ENCODE assay signal across 16 mouse cellular contexts in the genomic region with DNA sequence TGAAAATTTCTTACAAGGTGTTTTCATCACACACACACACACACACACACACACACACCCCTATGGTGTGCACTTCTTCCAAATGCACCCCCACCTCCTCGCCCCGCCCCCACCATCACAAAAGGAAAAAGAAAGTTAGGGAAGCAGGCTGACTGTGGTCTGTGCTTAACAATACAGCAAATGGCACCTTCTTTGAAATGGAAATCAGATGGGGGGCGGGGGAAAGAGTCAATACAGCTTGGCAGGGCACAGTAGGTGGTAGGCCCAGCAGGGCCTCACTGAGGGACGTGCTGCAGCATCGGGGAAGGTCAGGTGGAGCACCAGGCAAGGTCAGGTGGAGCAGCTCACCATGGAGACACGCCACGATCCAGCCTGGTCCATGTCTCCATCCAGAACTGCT. TPM values are rescaled to one million over a fixed set of nuclear protein-coding genes. Genes with fewer than 3 reads are reported as not detected.
DNase-seq lines count a peak whose midpoint lies in the region; ATAC-seq and TF ChIP-seq lines count a peak whose summit lies in the region.
"Had no signal": no experiment of that assay in that cellular context is flagged by ENCODE, and none has a peak within 500 bp of the region (broad histone marks: within the 10 kb centered on the region; RNA-seq: fewer than 3 reads in every experiment).

No protein-coding gene starts in this region.

- H3K9me3 ChIP-seq in forebrain, embryonic 10.5 days = no peaks in the 10 kb centered on the region
- no peaks in the 10 kb centered on the region for H3K9me3 ChIP-seq in forebrain, postnatal 0 days (ENCODE audit: low read length)
- no peaks in the 10 kb centered on the region for H3K9me3 ChIP-seq in neural tube, embryonic 12.5 days
- H3K9me3 ChIP-seq in hindbrain, embryonic 15.5 days = no peaks in the 10 kb centered on the region
- H3K9me3 ChIP-seq: heart, embryonic 12.5 days; limb, embryonic 15.5 days; lung, embryonic 15.5 days had no signal

- WGBS in forebrain, embryonic 10.5 days = 10% methylated on average over 7 of the region's 7 CpGs
- WGBS in forebrain, postnatal 0 days = 14% methylated on average over 7 of the region's 7 CpGs
- WGBS in neural tube, embryonic 12.5 days = 5% methylated on average over 7 of the region's 7 CpGs
- WGBS in hindbrain, embryonic 15.5 days = 10% methylated on average over 7 of the region's 7 CpGs

- H3K4me3 ChIP-seq in forebrain, embryonic 10.5 days = peak overlapping the region; percentile 2; the same call in 1 of the 2 replicates
- no peak overlapping the region for H3K4me3 ChIP-seq in forebrain, postnatal 0 days (ENCODE audit: low read depth, low read length)
- H3K4me3 ChIP-seq in neural tube, embryonic 12.5 days = no peak overlapping the region
- no peak overlapping the region for H3K4me3 ChIP-seq in hindbrain, embryonic 15.5 days
- H3K4me3 ChIP-seq: heart, embryonic 12.5 days; limb, embryonic 15.5 days; lung, embryonic 15.5 days had no signal

- no peak for DNase-seq in forebrain, embryonic 10.5 days (ENCODE audit: extremely low spot score, low spot score)
- DNase-seq in forebrain, postnatal 0 days = no peak
- DNase-seq in neural tube, embryonic 10.5 days (ENCODE audit: extremely low spot score, low spot score) = no peak
- no peak for DNase-seq in adrenal gland, postnatal 14 days
- DNase-seq in heart, adult 9 months (ENCODE audit: low spot score in 2 of 2) = no peak
- DNase-seq: cerebellum, adult 18-20 months; gastrocnemius, postnatal 25 days; kidney, adult 9 months; thymus, postnatal 4 days had no signal

- H3K27ac ChIP-seq in forebrain, embryonic 10.5 days = peak overlapping the region; percentile 58
- H3K27ac ChIP-seq in forebrain, postnatal 0 days (ENCODE audit: low read depth, low read length) = no peak overlapping the region
- no peak overlapping the region for H3K27ac ChIP-seq in neural tube, embryonic 12.5 days
- H3K27ac ChIP-seq in hindbrain, embryonic 15.5 days (replicated peaks) = no peak overlapping the region
- H3K27ac ChIP-seq: limb, embryonic 15.5 days; lung, embryonic 15.5 days had no signal

- no peak overlapping the region for H3K9ac ChIP-seq in forebrain, postnatal 0 days
- H3K9ac ChIP-seq in neural tube, embryonic 12.5 days = no peak overlapping the region
- H3K9ac ChIP-seq in hindbrain, embryonic 15.5 days = no peak overlapping the region
- H3K9ac ChIP-seq: heart, embryonic 12.5 days; limb, embryonic 15.5 days; lung, embryonic 15.5 days had no signal

- no peak overlapping the region for H3K4me2 ChIP-seq in forebrain, postnatal 0 days (ENCODE audit: low read depth)
- peak overlapping the region; percentile 33 for H3K4me2 ChIP-seq in neural tube, embryonic 12.5 days (replicated peaks)
- H3K4me2 ChIP-seq in hindbrain, embryonic 15.5 days = no peak overlapping the region
- H3K4me2 ChIP-seq: limb, embryonic 15.5 days; lung, embryonic 15.5 days had no signal

- H3K27me3 ChIP-seq in forebrain, embryonic 10.5 days (ENCODE audit: poor library complexity, severe bottlenecking) = no peaks in the 10 kb centered on the region; the same call in 1 of the 2 replicates
- no peaks in the 10 kb centered on the region for H3K27me3 ChIP-seq in forebrain, postnatal 0 days (ENCODE audit: insufficient read depth, low read length)
- H3K27me3 ChIP-seq in neural tube, embryonic 12.5 days (replicated peaks) = no peaks in the 10 kb centered on the region; the same call in 1 of the 2 replicates
- no peaks in the 10 kb centered on the region for H3K27me3 ChIP-seq in hindbrain, embryonic 15.5 days
- H3K27me3 ChIP-seq: heart, embryonic 12.5 days; limb, embryonic 15.5 days; lung, embryonic 15.5 days had no signal

- no peaks in the 10 kb centered on the region for H3K36me3 ChIP-seq in forebrain, embryonic 10.5 days (replicated peaks)
- H3K36me3 ChIP-seq in forebrain, postnatal 0 days (ENCODE audit: insufficient read depth) = no peaks in the 10 kb centered on the region
- no peaks in the 10 kb centered on the region for H3K36me3 ChIP-seq in neural tube, embryonic 12.5 days
- H3K36me3 ChIP-seq in hindbrain, embryonic 15.5 days = no peaks in the 10 kb centered on the region
- H3K36me3 ChIP-seq: heart, embryonic 12.5 days; limb, embryonic 15.5 days; lung, embryonic 15.5 days had no signal

- no peak for ATAC-seq in forebrain, postnatal 0 days
- ATAC-seq in neural tube, embryonic 12.5 days (ENCODE audit: low FRiP score, low read depth) = peak; percentile 57
- ATAC-seq in hindbrain, embryonic 15.5 days (ENCODE audit: low FRiP score, low read depth) = 0 out of 2 replicates have a peak, but pooled peaks have one; percentile 5
- no peak for ATAC-seq in erythroid progenitor cell, adult 5-6 weeks (replicated peaks; ENCODE audit: low FRiP score, poor library complexity, severe bottlenecking)
- ATAC-seq: activated CD4-positive, CD25-positive, alpha-beta regulatory T cell, adult 4 months had no signal

- peaks cover 55% of the 10 kb centered on the region for H3K4me1 ChIP-seq in forebrain, embryonic 10.5 days
- no peaks in the 10 kb centered on the region for H3K4me1 ChIP-seq in forebrain, postnatal 0 days (ENCODE audit: insufficient read depth)
- H3K4me1 ChIP-seq in neural tube, embryonic 12.5 days = peaks cover 23% of the 10 kb centered on the region
- peaks cover 3% of the 10 kb centered on the region for H3K4me1 ChIP-seq in hindbrain, embryonic 15.5 days (replicated peaks)
- H3K4me1 ChIP-seq: lung, embryonic 15.5 days had no signal

- no peak for TF ChIP-seq CTCF in forebrain, postnatal 0 days (IDR thresholded peaks at IDR 0.05; ENCODE audit: low read depth)

RNA-seq across cellular contexts. Expression of a gene that starts 49.1 kb away (rescaled TPM):
- polyA plus RNA-seq in forebrain, embryonic 10.5 days (2016; fragmentation: Nextera tagmentation; extraction: Ambion mirVana) = 40.0 and 40.5 TPM in 2 replicates
- 16.5 and 16.6 TPM in 2 replicates for total RNA-seq in forebrain, postnatal 0 days (2014; rRNA removed)
- 6.9 and 7.7 TPM in 2 replicates for polyA plus RNA-seq in forebrain, postnatal 0 days (2015; fragmentation: Nextera tagmentation; extraction: Ambion mirVana)
- 29.2 and 34.8 TPM in 2 replicates for polyA plus RNA-seq in neural tube, embryonic 12.5 days (2016; fragmentation: Nextera tagmentation; extraction: Ambion mirVana)
- polyA plus RNA-seq in hindbrain, embryonic 15.5 days (2015; fragmentation: Nextera tagmentation; extraction: Ambion mirVana) = 20.7 and 23.1 TPM in 2 replicates
- 10.9 and 16.6 TPM in 2 replicates for total RNA-seq in adrenal gland, postnatal 14 days (2021)
- 4.3 and 5.4 TPM in 2 replicates for total RNA-seq in erythroid progenitor cell, adult 5-6 weeks (2015; ENCODE audit: low replicate concordance)
- 4.6 and 10.7 TPM in 2 replicates for total RNA-seq in erythroid progenitor cell, adult 5-6 weeks (2017; ENCODE audit: low replicate concordance)

Comparison
In these comparisons a context has a peak if more than half of its experiments do, and no peak if none do; other contexts are left out.
1. ATAC-seq: peak in neural tube, embryonic 12.5 days (single experiment) and hindbrain, embryonic 15.5 days (single experiment); none in forebrain, postnatal 0 days (single experiment) and erythroid progenitor cell, adult 5-6 weeks (single experiment).